In genomic region chr10:42295028-42295427, GRCm38 (mm10) we compare ENCODE assay signal across 9 mouse cellular contexts. TPM values are rescaled to one million over a fixed set of nuclear protein-coding genes. Genes with fewer than 3 reads are reported as not detected.
DNase-seq lines count a peak whose midpoint lies in the region; ATAC-seq and TF ChIP-seq lines count a peak whose summit lies in the region.
"Had no signal": no experiment of that assay in that cellular context is flagged by ENCODE, and none has a peak within 500 bp of the region (broad histone marks: within the 10 kb centered on the region; RNA-seq: fewer than 3 reads in every experiment).

No protein-coding gene starts in this region.

- no peak overlapping the region for H3K4me3 ChIP-seq in embryonic facial prominence, embryonic 11.5 days (ENCODE audit: low read depth, low read length)
- no peak overlapping the region for H3K4me3 ChIP-seq in embryonic facial prominence, embryonic 10.5 days
- no peak overlapping the region for H3K4me3 ChIP-seq in liver, adult 2 months (ENCODE audit: insufficient read depth, low read depth, low read length)
- no peak overlapping the region for H3K4me3 ChIP-seq in liver, embryonic 11.5 days (ENCODE audit: low read depth, low read length)
- no peak overlapping the region for H3K4me3 ChIP-seq in midbrain, embryonic 10.5 days
- H3K4me3 ChIP-seq: neural tube, embryonic 13.5 days had no signal

- 0% methylated on average over 1 of the region's 1 CpGs for WGBS in embryonic facial prominence, embryonic 11.5 days
- WGBS in embryonic facial prominence, embryonic 10.5 days: 0% methylated on average over 1 of the region's 1 CpGs
- 7% methylated on average over 1 of the region's 1 CpGs for WGBS in liver, adult 2 months
- 11% methylated on average over 1 of the region's 1 CpGs for WGBS in liver, embryonic 11.5 days
- WGBS in midbrain, embryonic 10.5 days: 4% methylated on average over 1 of the region's 1 CpGs

- H3K36me3 ChIP-seq in embryonic facial prominence, embryonic 11.5 days (replicated peaks; ENCODE audit: control insufficient read depth, insufficient read depth, low read depth, low read length): no peaks in the 10 kb centered on the region
- no peaks in the 10 kb centered on the region for H3K36me3 ChIP-seq in embryonic facial prominence, embryonic 10.5 days (replicated peaks)
- H3K36me3 ChIP-seq in liver, adult 2 months (ENCODE audit: control insufficient read depth, insufficient read depth, low read length): no peaks in the 10 kb centered on the region
- no peaks in the 10 kb centered on the region for H3K36me3 ChIP-seq in liver, embryonic 11.5 days (ENCODE audit: control insufficient read depth, insufficient read depth, low read length)
- no peaks in the 10 kb centered on the region for H3K36me3 ChIP-seq in midbrain, embryonic 10.5 days
- H3K36me3 ChIP-seq: neural tube, embryonic 13.5 days had no signal

- TF ChIP-seq POLR2A in liver, adult 2 months (IDR thresholded peaks at IDR 0.05; ENCODE audit: extremely low read depth, insufficient read depth, low read length): no peak

- no peaks in the 10 kb centered on the region for H3K79me2 ChIP-seq in liver, adult 2 months (ENCODE audit: control insufficient read depth, insufficient read depth, low read length)

- TF ChIP-seq CTCF in liver, adult 2 months (IDR thresholded peaks at IDR 0.05; ENCODE audit: low read depth, low read length): peak; percentile 52

- no peak overlapping the region for H3K27ac ChIP-seq in embryonic facial prominence, embryonic 11.5 days (replicated peaks; ENCODE audit: low read depth, low read length)
- no peak overlapping the region for H3K27ac ChIP-seq in embryonic facial prominence, embryonic 10.5 days (replicated peaks)
- no peak overlapping the region for H3K27ac ChIP-seq in liver, adult 2 months (replicated peaks; ENCODE audit: insufficient read depth, low read depth, low read length)
- H3K27ac ChIP-seq in liver, embryonic 11.5 days (ENCODE audit: low read depth, low read length): no peak overlapping the region
- H3K27ac ChIP-seq in midbrain, embryonic 10.5 days (replicated peaks): no peak overlapping the region
- H3K27ac ChIP-seq: neural tube, embryonic 13.5 days had no signal

- no peak for ATAC-seq in embryonic facial prominence, embryonic 11.5 days (replicated peaks; ENCODE audit: insufficient number of reproducible peaks, low FRiP score, low TSS enrichment, low read depth)
- no peak for ATAC-seq in liver, embryonic 11.5 days (replicated peaks; ENCODE audit: low FRiP score)

- peak; percentile 69 for DNase-seq in embryonic facial prominence, embryonic 11.5 days (ENCODE audit: low spot score)
- no peak for DNase-seq in embryonic facial prominence, embryonic 10.5 days (ENCODE audit: low spot score)
- peak; percentile 59 for DNase-seq in liver, adult 2 months (ENCODE audit: extremely low read depth, low read depth, low spot score)
- no peak for DNase-seq in liver, embryonic 11.5 days (ENCODE audit: low spot score)
- peak; percentile 20 to 31 for DNase-seq in cerebellum, postnatal 36 days
- peak; percentile 28 for DNase-seq in midbrain, embryonic 10.5 days (ENCODE audit: low spot score)
- DNase-seq in ovary, postnatal 10 days (ENCODE audit: low spot score): no peak
- DNase-seq in thymus, adult 18-20 months: no peak

- no peaks in the 10 kb centered on the region for H3K9me3 ChIP-seq in embryonic facial prominence, embryonic 11.5 days (replicated peaks; ENCODE audit: control insufficient read depth, low read length)
- H3K9me3 ChIP-seq in embryonic facial prominence, embryonic 10.5 days: no peaks in the 10 kb centered on the region
- H3K9me3 ChIP-seq in liver, embryonic 11.5 days (ENCODE audit: control insufficient read depth, low read length): no peaks in the 10 kb centered on the region
- no peaks in the 10 kb centered on the region for H3K9me3 ChIP-seq in midbrain, embryonic 10.5 days (replicated peaks)
- H3K9me3 ChIP-seq: neural tube, embryonic 13.5 days had no signal

- no peaks in the 10 kb centered on the region for H3K4me1 ChIP-seq in embryonic facial prominence, embryonic 11.5 days (ENCODE audit: control insufficient read depth, insufficient read depth, low read length)
- peaks cover 14% of the 10 kb centered on the region for H3K4me1 ChIP-seq in embryonic facial prominence, embryonic 10.5 days
- H3K4me1 ChIP-seq in liver, adult 2 months (ENCODE audit: control insufficient read depth, insufficient read depth, low read length): no peaks in the 10 kb centered on the region
- H3K4me1 ChIP-seq in liver, embryonic 11.5 days (replicated peaks; ENCODE audit: control insufficient read depth, insufficient read depth, low read length): peaks cover 3% of the 10 kb centered on the region; the same call in 1 of the 2 replicates
- H3K4me1 ChIP-seq in midbrain, embryonic 10.5 days: no peaks in the 10 kb centered on the region
- H3K4me1 ChIP-seq: neural tube, embryonic 13.5 days had no signal

- H3K4me2 ChIP-seq in embryonic facial prominence, embryonic 11.5 days (ENCODE audit: low read depth, low read length): no peak overlapping the region
- no peak overlapping the region for H3K4me2 ChIP-seq in liver, embryonic 11.5 days
- H3K4me2 ChIP-seq: neural tube, embryonic 13.5 days had no signal

- no peaks in the 10 kb centered on the region for H3K27me3 ChIP-seq in embryonic facial prominence, embryonic 11.5 days (ENCODE audit: control insufficient read depth, insufficient read depth, low read length)
- H3K27me3 ChIP-seq in embryonic facial prominence, embryonic 10.5 days (replicated peaks; ENCODE audit: low read depth, poor library complexity, severe bottlenecking): peaks cover 5% of the 10 kb centered on the region; the same call in 1 of the 2 replicates
- H3K27me3 ChIP-seq in liver, adult 2 months (ENCODE audit: control insufficient read depth, insufficient read depth, low read length): no peaks in the 10 kb centered on the region
- H3K27me3 ChIP-seq in liver, embryonic 11.5 days (replicated peaks; ENCODE audit: control insufficient read depth, insufficient read depth, low read length): no peaks in the 10 kb centered on the region
- H3K27me3 ChIP-seq in midbrain, embryonic 10.5 days (ENCODE audit: low read depth, poor library complexity, severe bottlenecking): no peaks in the 10 kb centered on the region
- H3K27me3 ChIP-seq: neural tube, embryonic 13.5 days had no signal

- H3K9ac ChIP-seq in embryonic facial prominence, embryonic 11.5 days (replicated peaks; ENCODE audit: low read length): no peak overlapping the region
- no peak overlapping the region for H3K9ac ChIP-seq in liver, adult 2 months (ENCODE audit: low read depth, low read length)
- no peak overlapping the region for H3K9ac ChIP-seq in liver, embryonic 11.5 days (ENCODE audit: low read depth, low read length)
- H3K9ac ChIP-seq: neural tube, embryonic 13.5 days had no signal

RNA-seq across cellular contexts. Expression of gene Foxo3, which starts 18.5 kb away (rescaled TPM):
- polyA plus RNA-seq in embryonic facial prominence, embryonic 11.5 days (2014; fragmentation: Nextera tagmentation; extraction: Ambion mirVana): 5.0 and 5.4 TPM in 2 replicates
- polyA plus RNA-seq in embryonic facial prominence, embryonic 10.5 days (2016; fragmentation: Nextera tagmentation; extraction: Ambion mirVana): 2.8 and 3.3 TPM in 2 replicates
- 34.2 and 35.4 TPM in 2 replicates for total RNA-seq in liver, adult 2 months (2014; rRNA removed)
- polyA plus RNA-seq in liver, adult 2 months (2012; rRNA removed): 17.0 and 17.7 TPM in 2 replicates
- polyA plus RNA-seq in liver, embryonic 11.5 days (2014; fragmentation: Nextera tagmentation; extraction: Ambion mirVana): 11.7 and 12.3 TPM in 2 replicates
- 2.4 TPM in 2 replicates for polyA plus RNA-seq in midbrain, embryonic 10.5 days (2016; fragmentation: Nextera tagmentation; extraction: Ambion mirVana)

Comparison
In these comparisons a context has a peak if more than half of its experiments do, and no peak if none do; other contexts are left out.
1. DNase-seq: peak in embryonic facial prominence, embryonic 11.5 days (single experiment), liver, adult 2 months (single experiment), cerebellum, postnatal 36 days (2 of 2) and midbrain, embryonic 10.5 days (single experiment); none in embryonic facial prominence, embryonic 10.5 days (single experiment), liver, embryonic 11.5 days (single experiment), ovary, postnatal 10 days (single experiment) and thymus, adult 18-20 months (0 of 2).